Mouse (Mus musculus): ENCODE results near the gene Gpat3. TPM values are rescaled to one million over a fixed set of nuclear protein-coding genes. Genes with fewer than 3 reads are reported as not detected.

Gpat3 gene
- total and polyA plus RNA-seq, 2 experiments = 2.0 to 6.7 TPM

DNA sequence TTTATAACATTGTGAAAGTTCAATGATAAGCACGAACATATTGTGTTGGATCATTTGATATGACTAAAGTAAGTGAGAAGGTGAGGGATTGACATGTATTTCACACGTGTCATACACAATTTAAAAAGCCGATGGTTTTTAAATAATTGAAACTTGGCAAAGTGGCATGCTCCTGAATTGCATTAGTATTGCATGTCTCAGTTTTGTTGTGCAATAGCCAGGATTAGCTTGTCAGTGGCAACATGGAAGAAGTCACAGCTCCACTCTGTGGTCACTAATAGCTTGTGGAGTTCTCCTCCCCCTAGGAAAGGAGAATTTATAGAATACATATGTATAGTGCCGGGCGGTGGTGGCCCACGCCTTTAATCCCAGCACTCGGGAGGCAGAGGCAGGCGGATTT, 24.1 kb upstream of the Gpat3 start:
- Histone ChIP-seq H3K27ac (replicated peaks; ENCODE audit: insufficient read depth, low read depth, low read length) (no peak overlapping the region), H3K9ac (ENCODE audit: low read depth, low read length) (no peak overlapping the region), H3K36me3 (ENCODE audit: control insufficient read depth, insufficient read depth, low read length) (peaks cover 2% of the 10 kb centered on the region), H3K27me3 (ENCODE audit: control insufficient read depth, insufficient read depth, low read length) (no peaks in the 10 kb centered on the region), H3K4me3 (ENCODE audit: insufficient read depth, low read depth, low read length) (peak overlapping the region; percentile 2; the same call in 1 of the 2 replicates), H3K4me1 (ENCODE audit: control insufficient read depth, insufficient read depth, low read length) (peaks cover 2% of the 10 kb centered on the region; the same call in 1 of the 2 replicates), H3K79me2 (ENCODE audit: control insufficient read depth, insufficient read depth, low read length) (no peaks in the 10 kb centered on the region; the same call in 1 of the 2 replicates)
- peak; percentile 63 for DNase-seq (ENCODE audit: extremely low read depth, low read depth, low spot score)
- 62% methylated on average over 8 of the region's 8 CpGs for WGBS
- TF ChIP-seq POLR2A (IDR thresholded peaks at IDR 0.05; ENCODE audit: extremely low read depth, insufficient read depth, low read length) (no peak), CTCF (IDR thresholded peaks at IDR 0.05; ENCODE audit: low read depth, low read length) (no peak)

- H3K9ac ChIP-seq (ENCODE audit: low read depth, low read length) = no peak overlapping the region
- WGBS = 85% methylated on average over 7 of the region's 7 CpGs
- no peak overlapping the region for H3K4me3 ChIP-seq (ENCODE audit: insufficient read depth, low read depth, low read length)
- H3K4me1 ChIP-seq (ENCODE audit: control insufficient read depth, insufficient read depth, low read length) = peaks cover 2% of the 10 kb centered on the region; the same call in 1 of the 2 replicates
- H3K36me3 ChIP-seq (ENCODE audit: control insufficient read depth, insufficient read depth, low read length) = no peaks in the 10 kb centered on the region
- no peaks in the 10 kb centered on the region for H3K27me3 ChIP-seq (ENCODE audit: control insufficient read depth, insufficient read depth, low read length)
- no peak for DNase-seq (ENCODE audit: extremely low read depth, low read depth, low spot score)
- TF ChIP-seq POLR2A (IDR thresholded peaks at IDR 0.05; ENCODE audit: extremely low read depth, insufficient read depth, low read length) (no peak), CTCF (IDR thresholded peaks at IDR 0.05; ENCODE audit: low read depth, low read length) (no peak)
- H3K79me2 ChIP-seq (ENCODE audit: control insufficient read depth, insufficient read depth, low read length) = no peaks in the 10 kb centered on the region; the same call in 1 of the 2 replicates
- no peak overlapping the region for H3K27ac ChIP-seq (replicated peaks; ENCODE audit: insufficient read depth, low read depth, low read length)
These were observed 22.7 kb upstream of the Gpat3 start for GRCm38 (mm10) chr5:100822826-100823225.

- no peaks in the 10 kb centered on the region for H3K36me3 ChIP-seq (ENCODE audit: control insufficient read depth, insufficient read depth, low read length)
- no peak overlapping the region for H3K4me3 ChIP-seq (ENCODE audit: insufficient read depth, low read depth, low read length)
- no peaks in the 10 kb centered on the region for H3K4me1 ChIP-seq (ENCODE audit: control insufficient read depth, insufficient read depth, low read length)
- 17% methylated on average over 2 of the region's 2 CpGs for WGBS
- H3K79me2 ChIP-seq (ENCODE audit: control insufficient read depth, insufficient read depth, low read length) = no peaks in the 10 kb centered on the region
- no peaks in the 10 kb centered on the region for H3K27me3 ChIP-seq (ENCODE audit: control insufficient read depth, insufficient read depth, low read length)
- peak; percentile 48 for DNase-seq (ENCODE audit: extremely low read depth, low read depth, low spot score)
- H3K27ac ChIP-seq (replicated peaks; ENCODE audit: insufficient read depth, low read depth, low read length) = no peak overlapping the region
- H3K9ac ChIP-seq (ENCODE audit: low read depth, low read length) = no peak overlapping the region
- peak; percentile 56 for TF ChIP-seq CTCF (IDR thresholded peaks at IDR 0.05; ENCODE audit: low read depth, low read length)
- no peak for TF ChIP-seq POLR2A (IDR thresholded peaks at IDR 0.05; ENCODE audit: extremely low read depth, insufficient read depth, low read length)
These were observed 19.5 kb upstream of the Gpat3 start for GRCm38 (mm10) chr5:100825975-100826374.

DNA sequence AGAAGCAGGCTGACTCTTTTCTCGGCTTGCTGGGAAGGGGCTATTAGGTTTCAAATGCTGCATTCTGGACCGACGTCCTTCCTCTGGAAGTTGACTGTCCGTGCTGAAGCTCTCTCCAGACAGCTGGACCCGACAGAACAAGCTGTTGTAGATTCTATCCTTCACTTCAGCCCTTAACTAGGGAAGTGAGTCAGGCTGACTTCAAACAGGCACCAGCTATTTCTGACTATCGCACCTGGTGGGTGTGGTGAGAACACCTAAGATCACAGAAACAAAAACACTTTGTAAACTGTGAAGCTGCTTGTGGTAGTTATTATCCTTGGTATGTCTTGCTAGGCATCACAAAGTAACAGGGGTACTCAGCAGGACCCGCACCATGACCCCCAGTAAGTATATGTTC, 19.0 kb upstream of the Gpat3 start:
- Histone ChIP-seq H3K36me3 (ENCODE audit: control insufficient read depth, insufficient read depth, low read length) (no peaks in the 10 kb centered on the region), H3K79me2 (ENCODE audit: control insufficient read depth, insufficient read depth, low read length) (no peaks in the 10 kb centered on the region), H3K27ac (replicated peaks; ENCODE audit: insufficient read depth, low read depth, low read length) (no peak overlapping the region), H3K9ac (ENCODE audit: low read depth, low read length) (no peak overlapping the region), H3K27me3 (ENCODE audit: control insufficient read depth, insufficient read depth, low read length) (no peaks in the 10 kb centered on the region), H3K4me3 (ENCODE audit: insufficient read depth, low read depth, low read length) (no peak overlapping the region), H3K4me1 (ENCODE audit: control insufficient read depth, insufficient read depth, low read length) (no peaks in the 10 kb centered on the region)
- TF ChIP-seq CTCF (IDR thresholded peaks at IDR 0.05; ENCODE audit: low read depth, low read length) = no peak
- TF ChIP-seq POLR2A (IDR thresholded peaks at IDR 0.05; ENCODE audit: extremely low read depth, insufficient read depth, low read length) = no peak
- WGBS = 79% methylated on average over 7 of the region's 7 CpGs
- no peak for DNase-seq (ENCODE audit: extremely low read depth, low read depth, low spot score)

GRCm38 (mm10) chr5:100828701-100829100, 16.8 kb upstream of the Gpat3 start:
- Histone ChIP-seq H3K4me3 (ENCODE audit: insufficient read depth, low read depth, low read length) (no peak overlapping the region), H3K9ac (ENCODE audit: low read depth, low read length) (no peak overlapping the region), H3K4me1 (ENCODE audit: control insufficient read depth, insufficient read depth, low read length) (no peaks in the 10 kb centered on the region), H3K79me2 (ENCODE audit: control insufficient read depth, insufficient read depth, low read length) (no peaks in the 10 kb centered on the region), H3K27ac (replicated peaks; ENCODE audit: insufficient read depth, low read depth, low read length) (no peak overlapping the region), H3K36me3 (ENCODE audit: control insufficient read depth, insufficient read depth, low read length) (no peaks in the 10 kb centered on the region), H3K27me3 (ENCODE audit: control insufficient read depth, insufficient read depth, low read length) (no peaks in the 10 kb centered on the region)
- 85% methylated on average over 3 of the region's 3 CpGs for WGBS
- TF ChIP-seq CTCF (IDR thresholded peaks at IDR 0.05; ENCODE audit: low read depth, low read length) = no peak
- TF ChIP-seq POLR2A (IDR thresholded peaks at IDR 0.05; ENCODE audit: extremely low read depth, insufficient read depth, low read length) = no peak
- DNase-seq (ENCODE audit: extremely low read depth, low read depth, low spot score) = no peak

GRCm38 (mm10) chr5:100832680-100833079, 12.8 kb upstream of the Gpat3 start:
- Histone ChIP-seq H3K4me3 (ENCODE audit: insufficient read depth, low read depth, low read length) (no peak overlapping the region), H3K27me3 (ENCODE audit: control insufficient read depth, insufficient read depth, low read length) (no peaks in the 10 kb centered on the region), H3K36me3 (ENCODE audit: control insufficient read depth, insufficient read depth, low read length) (no peaks in the 10 kb centered on the region), H3K79me2 (ENCODE audit: control insufficient read depth, insufficient read depth, low read length) (no peaks in the 10 kb centered on the region), H3K27ac (replicated peaks; ENCODE audit: insufficient read depth, low read depth, low read length) (no peak overlapping the region), H3K4me1 (ENCODE audit: control insufficient read depth, insufficient read depth, low read length) (no peaks in the 10 kb centered on the region), H3K9ac (ENCODE audit: low read depth, low read length) (no peak overlapping the region)
- 86% methylated on average over 3 of the region's 3 CpGs for WGBS
- TF ChIP-seq POLR2A (IDR thresholded peaks at IDR 0.05; ENCODE audit: extremely low read depth, insufficient read depth, low read length) = no peak
- no peak for TF ChIP-seq CTCF (IDR thresholded peaks at IDR 0.05; ENCODE audit: low read depth, low read length)
- DNase-seq (ENCODE audit: extremely low read depth, low read depth, low spot score) = no peak
